Mouse (Mus musculus): ENCODE results near the gene Gopc.
"Not testable (repeated sequence)": the region's sequence is repeated elsewhere in the genome, so short reads cannot be mapped to it uniquely, and the experiment has no call there.

Gene Gopc

DNA sequence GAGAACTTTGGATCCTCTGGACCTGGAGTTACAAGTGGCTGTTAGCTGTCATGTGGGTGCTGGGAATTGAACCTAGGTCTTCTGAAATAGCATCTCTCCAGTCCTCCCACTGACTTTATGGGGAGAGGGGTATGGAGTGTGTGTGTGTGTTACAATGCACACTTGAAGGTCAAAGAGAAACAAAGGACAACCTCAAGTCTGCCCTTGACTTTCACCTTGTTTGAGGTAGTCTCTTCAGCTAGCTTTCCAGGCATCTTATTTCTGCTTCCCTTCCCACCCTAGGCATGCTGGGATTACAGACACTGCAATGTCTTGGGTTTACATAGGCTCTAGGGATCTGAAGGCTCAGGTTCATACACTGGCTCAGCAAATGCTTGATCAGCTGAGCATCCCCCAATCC is 79.7 kb downstream of the Gopc start:
- DNase-seq (ENCODE audit: extremely low spot score, low spot score), result no peak

DNA sequence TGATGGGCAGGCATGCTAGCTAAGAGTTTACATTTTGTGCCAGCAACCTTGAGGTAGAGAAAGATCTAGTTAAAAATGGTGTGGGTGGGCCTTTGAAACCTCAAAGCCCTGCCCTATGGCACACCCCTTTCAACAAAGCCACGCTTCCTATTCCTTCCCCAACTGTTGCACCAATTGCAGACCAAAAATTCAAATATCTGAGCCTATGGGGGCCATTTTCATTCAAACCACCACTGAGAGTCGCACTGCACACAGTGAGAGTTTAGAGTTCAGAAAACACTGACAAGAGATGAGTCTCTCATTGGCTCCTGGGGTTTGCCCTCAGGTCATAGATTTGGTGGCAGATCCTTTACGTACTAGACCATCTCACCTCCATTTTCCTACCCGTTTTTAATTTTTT is 80.2 kb downstream of the Gopc start:
- no peak for DNase-seq (ENCODE audit: extremely low spot score, low spot score)

DNA sequence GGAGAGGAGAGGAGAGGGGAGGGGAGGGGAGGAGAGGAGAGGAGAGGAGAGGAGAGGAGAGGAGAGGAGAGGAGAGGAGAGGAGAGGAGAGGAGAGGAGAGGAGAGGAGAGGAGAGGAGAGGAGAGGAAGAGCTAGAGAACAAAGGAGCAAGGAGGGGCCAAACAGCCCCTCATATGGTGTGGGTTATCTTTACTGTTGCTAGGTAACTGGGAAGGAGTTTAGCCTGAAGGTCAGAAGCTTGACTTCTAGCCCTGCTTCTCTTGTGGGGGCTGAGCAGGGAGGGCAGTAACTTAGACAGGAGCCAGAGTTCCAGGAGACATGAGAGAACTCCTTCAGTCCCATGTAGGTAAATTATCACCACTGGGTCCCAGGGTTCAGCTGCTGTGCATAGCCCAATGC is 83.4 kb downstream of the Gopc start:
- DNase-seq (ENCODE audit: extremely low spot score, low spot score), result not testable (repeated sequence)

DNA sequence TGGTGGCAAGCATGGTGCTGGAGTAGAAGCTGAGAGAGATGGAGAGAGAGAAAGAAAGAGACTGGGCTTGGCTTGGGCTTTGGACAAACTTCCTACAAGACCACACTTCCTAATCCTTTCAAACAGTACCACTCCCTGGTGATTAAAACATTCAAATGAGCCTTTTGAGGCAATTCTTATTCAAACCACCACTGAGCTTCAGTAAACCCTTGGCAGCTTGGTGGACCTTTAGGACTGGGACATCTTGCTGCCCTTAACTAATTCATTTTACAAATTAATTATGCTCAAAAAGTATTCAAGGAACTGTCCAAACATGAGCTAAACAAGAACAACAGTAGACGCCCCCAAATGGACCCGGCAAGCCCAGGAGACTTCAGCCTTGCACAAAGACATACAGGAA is 86.0 kb downstream of the Gopc start:
- no peak for DNase-seq (ENCODE audit: extremely low spot score, low spot score)

DNA sequence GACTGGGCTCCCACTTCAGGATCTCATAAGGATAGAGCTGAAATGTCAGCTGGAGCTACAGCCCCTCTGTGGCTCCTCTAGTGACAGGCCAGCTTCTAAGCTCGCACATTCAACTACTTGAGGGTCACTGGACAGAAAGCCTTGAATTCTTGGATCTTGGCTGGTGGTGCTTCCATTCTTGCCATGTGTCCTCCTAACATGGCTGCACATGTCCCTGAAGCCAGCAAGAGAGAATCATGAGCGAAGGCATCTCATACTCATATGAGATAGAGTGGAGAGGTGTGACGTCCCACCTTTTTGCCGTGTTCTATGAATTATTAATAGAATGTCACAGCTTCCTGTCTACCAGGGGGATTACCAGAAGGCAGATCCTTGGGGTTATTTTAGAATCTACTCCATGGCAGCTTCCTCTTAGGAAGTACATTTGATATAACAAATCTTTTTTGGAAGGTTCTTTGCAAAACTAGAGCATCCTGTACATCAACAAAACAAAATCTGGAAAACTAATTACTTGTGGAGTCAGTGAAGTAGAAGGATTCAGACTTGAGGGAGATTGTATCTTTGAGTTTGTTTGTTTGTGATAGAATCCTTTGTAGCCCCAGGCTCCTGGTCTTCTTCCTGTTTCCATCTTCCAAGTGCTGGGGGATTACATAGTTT is 87.9 kb downstream of the Gopc start:
- no peak for DNase-seq (ENCODE audit: extremely low spot score, low spot score)

DNA sequence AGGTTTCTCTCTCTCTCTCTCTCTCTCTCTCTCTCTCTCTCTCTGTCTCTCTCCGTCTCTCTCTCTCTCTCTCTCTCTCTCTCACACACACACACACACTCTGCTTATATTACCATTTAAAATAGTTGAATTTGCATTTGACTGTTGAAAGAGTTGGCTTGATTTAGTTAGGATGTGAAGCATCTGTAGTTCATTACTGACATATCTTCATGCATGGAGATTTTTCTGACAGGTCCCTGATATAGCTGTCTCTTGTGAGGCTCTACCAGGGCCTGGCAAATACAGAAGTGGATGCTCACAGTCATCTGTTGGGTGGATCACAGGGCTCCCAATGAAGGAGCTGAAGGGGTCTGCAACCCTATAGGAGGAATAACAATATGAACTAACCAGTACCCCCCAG is 89.5 kb downstream of the Gopc start:
- not testable (repeated sequence) for DNase-seq (ENCODE audit: extremely low spot score, low spot score)

DNA sequence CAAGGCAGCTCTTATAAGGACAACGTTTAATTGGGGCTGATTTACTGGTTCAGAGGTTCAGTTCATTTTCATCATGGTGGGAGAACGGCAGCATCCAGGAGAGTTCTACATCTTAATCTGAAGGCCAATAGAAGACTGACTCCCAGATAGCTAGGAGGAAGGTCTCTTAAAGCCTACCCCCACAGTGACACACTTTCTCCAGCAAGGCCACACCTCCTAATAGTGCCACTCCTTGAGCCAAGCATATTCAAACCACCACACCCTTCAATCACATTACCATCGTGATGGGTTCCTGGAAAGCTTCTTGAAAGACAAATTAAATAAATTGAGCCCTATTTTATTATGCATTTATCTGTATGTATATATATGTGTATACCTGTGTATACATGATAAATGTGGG is 92.7 kb downstream of the Gopc start:
- no peak for DNase-seq (ENCODE audit: extremely low spot score, low spot score)

DNA sequence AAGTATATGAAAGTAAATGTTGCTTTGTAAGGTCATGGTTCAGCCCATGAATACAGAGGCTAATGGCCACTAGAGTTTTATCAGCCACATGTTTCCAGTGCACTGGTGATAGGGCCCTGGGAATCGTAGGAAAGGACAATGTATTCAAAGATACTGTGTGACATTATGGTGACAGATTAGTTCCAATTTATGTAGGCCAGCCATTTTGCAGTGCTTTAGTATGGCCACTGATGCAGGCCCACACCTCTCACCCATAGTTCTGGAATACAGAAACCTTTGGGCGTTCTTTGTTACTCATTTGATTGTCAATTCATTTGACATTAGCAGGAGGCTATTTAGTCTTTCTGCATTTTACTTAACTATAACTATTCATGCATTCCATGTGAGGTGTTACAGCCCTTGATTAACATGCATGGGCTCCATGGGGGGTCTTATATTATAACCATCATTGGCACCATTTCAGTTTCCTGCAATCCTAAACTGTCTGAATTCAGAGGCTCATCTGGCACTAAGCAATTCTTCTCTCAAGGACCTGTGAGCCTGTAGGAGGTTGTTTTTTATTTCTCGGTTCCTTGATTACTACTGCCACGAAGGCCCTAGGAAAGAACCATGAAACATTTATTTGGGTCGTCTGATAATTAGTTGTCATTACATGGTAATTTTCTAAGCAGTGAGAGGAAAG is 93.9 kb downstream of the Gopc start:
- DNase-seq (ENCODE audit: extremely low spot score, low spot score), result no peak
